24 mouse cellular contexts compared by ENCODE assay signal in the genomic region with DNA sequence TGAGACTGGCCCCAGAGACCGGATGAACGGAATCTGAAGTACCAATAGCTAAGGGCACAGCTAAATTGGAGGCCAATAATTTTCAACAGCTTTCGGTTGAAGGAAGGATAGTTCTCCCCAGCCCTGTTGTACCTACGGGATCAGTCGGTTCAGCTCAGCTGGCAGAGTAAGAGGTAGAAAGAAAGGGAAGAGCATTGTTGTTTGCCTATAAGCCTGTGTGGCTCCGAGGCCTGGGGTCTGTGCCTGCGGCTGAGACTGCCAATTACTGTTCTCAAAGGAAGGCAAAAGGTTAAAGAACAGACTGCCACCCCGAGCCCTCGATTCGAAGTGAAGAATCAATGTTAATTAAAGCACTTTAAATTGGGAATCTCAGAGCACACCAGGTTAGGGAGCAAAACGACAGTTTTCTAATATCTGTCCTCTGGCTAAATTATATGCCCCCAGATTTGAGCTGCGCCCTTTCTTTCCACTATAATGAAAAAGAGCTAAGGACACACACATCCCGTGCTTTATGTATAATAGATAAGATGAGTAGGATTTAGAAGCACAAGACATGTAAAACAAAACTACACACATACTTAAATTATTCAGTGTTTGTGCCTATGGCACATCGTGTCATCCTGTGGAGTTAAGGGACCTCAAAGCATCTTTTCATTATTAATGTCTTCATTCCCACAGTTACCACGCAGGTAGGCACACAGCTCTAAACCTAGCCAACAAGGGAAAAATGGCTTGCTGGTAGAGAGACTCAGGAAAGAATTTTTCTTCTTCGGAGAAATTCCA.
"Had no signal": no experiment of that assay in that cellular context is flagged by ENCODE, and none has a peak within 500 bp of the region (broad histone marks: within the 10 kb centered on the region; RNA-seq: fewer than 3 reads in every experiment).

No protein-coding gene starts in this region.

- H3K36me3 ChIP-seq: heart, embryonic 10.5 days; heart, embryonic 12.5 days; hindbrain, embryonic 13.5 days; hindbrain, embryonic 15.5 days; kidney, embryonic 15.5 days; limb, embryonic 13.5 days; limb, embryonic 15.5 days had no signal

- H3K27me3 ChIP-seq: heart, embryonic 12.5 days; hindbrain, embryonic 13.5 days; hindbrain, embryonic 15.5 days; kidney, embryonic 15.5 days; limb, embryonic 13.5 days; limb, embryonic 15.5 days had no signal

- H3K4me2 ChIP-seq: heart, embryonic 12.5 days; hindbrain, embryonic 13.5 days; hindbrain, embryonic 15.5 days; kidney, embryonic 15.5 days; limb, embryonic 13.5 days; limb, embryonic 15.5 days had no signal

- H3K9ac ChIP-seq: heart, embryonic 12.5 days; hindbrain, embryonic 13.5 days; hindbrain, embryonic 15.5 days; kidney, embryonic 15.5 days; limb, embryonic 13.5 days; limb, embryonic 15.5 days had no signal

- H3K4me3 ChIP-seq: heart, embryonic 10.5 days; heart, embryonic 12.5 days; hindbrain, embryonic 13.5 days; hindbrain, embryonic 15.5 days; kidney, embryonic 15.5 days; left cerebral cortex, adult 2 months; limb, embryonic 13.5 days; limb, embryonic 15.5 days had no signal

- H3K9me3 ChIP-seq: heart, embryonic 10.5 days; heart, embryonic 12.5 days; hindbrain, embryonic 13.5 days; hindbrain, embryonic 15.5 days; kidney, embryonic 15.5 days; limb, embryonic 13.5 days; limb, embryonic 15.5 days had no signal

- ATAC-seq: hindbrain, postnatal 0 days; intestine, embryonic 16.5 days had no signal

- H3K4me1 ChIP-seq: heart, embryonic 12.5 days; hindbrain, embryonic 13.5 days; hindbrain, embryonic 15.5 days; kidney, embryonic 15.5 days; limb, embryonic 13.5 days; limb, embryonic 15.5 days had no signal

- H3K27ac ChIP-seq: heart, embryonic 10.5 days; hindbrain, embryonic 13.5 days; hindbrain, embryonic 15.5 days; hindbrain, postnatal 0 days; kidney, embryonic 15.5 days; kidney, postnatal 0 days; left cerebral cortex, adult 2 months; limb, embryonic 13.5 days; limb, embryonic 15.5 days had no signal

- DNase-seq: gastrocnemius, postnatal 14 days; gastrocnemius, postnatal 36 days; heart, adult 18-20 months; heart, postnatal 14 days; heart, postnatal 36 days; kidney, adult 11 months; kidney, adult 2 months; kidney, adult 9 months; kidney, postnatal 14 days; kidney, postnatal 36 days; layer of hippocampus, adult 9-11 months; layer of hippocampus, postnatal 36 days; left cerebral cortex, postnatal 4 days had no signal
